Mouse (Mus musculus) myocyte (in vitro differentiated cells): ENCODE results near the gene Tnip1. TPM values are rescaled to one million over a fixed set of nuclear protein-coding genes. Genes with fewer than 3 reads are reported as not detected.

Source experiments
- H3K27me3 ChIP-seq: one replicate; pipeline ENCODE4 v1.6.1; 2011; ENCODE audit not compliant: control insufficient read depth, insufficient read depth, insufficient read length
- H3K36me3 ChIP-seq: one replicate; pipeline ENCODE4 v1.6.1; 2011; ENCODE audit not compliant: control insufficient read depth, insufficient read depth
- H3K4me2 ChIP-seq: one replicate; pipeline ENCODE4 v1.6.1; 2011; ENCODE audit warnings: low read depth, control low read depth
- H3K4me3 ChIP-seq: one replicate; pipeline ENCODE4 v1.5.1; 2011; ENCODE audit warnings: mild to moderate bottlenecking, control low read depth, moderate library complexity
- H3K79me2 ChIP-seq: one replicate; pipeline ENCODE4 v1.6.1; 2011; ENCODE audit not compliant: control insufficient read depth, insufficient read depth
- H3ac ChIP-seq: one replicate; pipeline ENCODE4 v1.6.1; 2011; ENCODE audit not compliant: control insufficient read depth, insufficient read length
- CEBPB ChIP-seq: IDR thresholded peaks from 2 replicates; pipeline ENCODE4 v1.6.1; 2011; ENCODE audit warnings: mild to moderate bottlenecking, moderate library complexity; ENCODE audit not compliant: poor library complexity, insufficient read depth, severe bottlenecking
- E2F4 ChIP-seq: IDR thresholded peaks from one replicate; pipeline ENCODE4 v1.6.1; 2011; ENCODE audit warnings: mild to moderate bottlenecking, control low read depth, moderate library complexity; ENCODE audit not compliant: insufficient read depth
- MAX ChIP-seq: IDR thresholded peaks from one replicate; pipeline ENCODE4 v1.6.1; 2011; ENCODE audit warnings: low read depth, mild to moderate bottlenecking, control low read depth
- MYOD1 ChIP-seq, 3 experiments: IDR thresholded peaks; one replicate each; pipeline ENCODE4 v1.6.1; 2011; ENCODE audit warnings: control low read depth in 2 of 3, low read depth in 2 of 3, mild to moderate bottlenecking in 2 of 3, moderate library complexity in 1 of 3; ENCODE audit not compliant: insufficient read length in 2 of 3, control insufficient read depth in 1 of 3
- MYOG ChIP-seq, 3 experiments: IDR thresholded peaks; one replicate each; pipeline ENCODE4 v1.6.1; 2011; ENCODE audit warnings: control low read depth in 2 of 3, low read depth in 2 of 3, mild to moderate bottlenecking in 2 of 3; ENCODE audit not compliant: insufficient read length in 2 of 3, control insufficient read depth in 1 of 3, insufficient read depth in 1 of 3
- POLR2A ChIP-seq: IDR thresholded peaks from one replicate; pipeline ENCODE4 v1.6.1; 2011; ENCODE audit warnings: low read depth, mild to moderate bottlenecking, control low read depth, moderate library complexity; ENCODE audit not compliant: insufficient read length
- POLR2AphosphoS2 ChIP-seq: IDR thresholded peaks from one replicate; pipeline ENCODE4 v1.6.1; 2011; ENCODE audit warnings: low read depth, control low read depth; ENCODE audit not compliant: insufficient read length
- REST ChIP-seq: IDR thresholded peaks from one replicate; pipeline ENCODE4 v1.6.1; 2011; ENCODE audit warnings: mild to moderate bottlenecking, control low read depth, moderate library complexity; ENCODE audit not compliant: insufficient read depth, insufficient read length
- SRF ChIP-seq: IDR thresholded peaks from one replicate; pipeline ENCODE4 v1.6.1; 2011; ENCODE audit warnings: low read depth; ENCODE audit not compliant: control insufficient read depth, insufficient read length
- TCF12 ChIP-seq: IDR thresholded peaks from one replicate; pipeline ENCODE4 v1.6.1; 2011; ENCODE audit warnings: mild to moderate bottlenecking, control low read depth; ENCODE audit not compliant: poor library complexity, insufficient read depth, severe bottlenecking
- TCF3 ChIP-seq: IDR thresholded peaks from one replicate; pipeline ENCODE4 v1.6.1; 2011; ENCODE audit warnings: low read depth, control low read depth; ENCODE audit not compliant: insufficient read length
- USF1 ChIP-seq: IDR thresholded peaks from one replicate; pipeline ENCODE4 v1.6.1; 2011; ENCODE audit warnings: low read depth, mild to moderate bottlenecking, control low read depth, moderate library complexity
- polyA plus RNA-seq: library from polyadenylated mRNA; unstranded; fragments of >200 nt; fragmentation: generic; extraction: Trizol; gene quantifications from one replicate; pipeline ENCODE4 v1.2.1, GENCODE M21; 2012; ENCODE audit warnings: missing spikeins

Gene Tnip1
- polyA plus RNA-seq, 1 experiment, result 34.5 TPM

GRCm38 (mm10) chr11:54922488-54922887 is 40.2 kb downstream of the Tnip1 start:
- TF ChIP-seq POLR2A, result no peak
- no peak for TF ChIP-seq USF1
- no peak for TF ChIP-seq REST
- no peak for TF ChIP-seq TCF12
- no peak for TF ChIP-seq MAX
- TF ChIP-seq TCF3, result no peak
- TF ChIP-seq CEBPB, result no peak
- no peak for TF ChIP-seq POLR2AphosphoS2
- TF ChIP-seq SRF, result no peak
- no peak for TF ChIP-seq MYOG (IDR thresholded peaks at IDR 0.05; ENCODE audit: control insufficient read depth in 1 of 3, insufficient read depth in 1 of 3, insufficient read length in 2 of 3, low read depth in 2 of 3)
- no peak for TF ChIP-seq MYOD1 (IDR thresholded peaks at IDR 0.05; ENCODE audit: control insufficient read depth in 1 of 3, insufficient read length in 2 of 3, low read depth in 2 of 3)
- no peak for TF ChIP-seq E2F4
- no peak overlapping the region for H3ac ChIP-seq
- H3K4me3 ChIP-seq, result no peak overlapping the region
- H3K79me2 ChIP-seq, result no peaks in the 10 kb centered on the region
- no peak overlapping the region for H3K4me2 ChIP-seq
- H3K36me3 ChIP-seq, result peaks cover 20% of the 10 kb centered on the region
- H3K27me3 ChIP-seq, result no peaks in the 10 kb centered on the region

GRCm38 (mm10) chr11:54921798-54922197 is 40.9 kb downstream of the Tnip1 start:
- H3K4me3 ChIP-seq, result no peak overlapping the region
- H3K4me2 ChIP-seq, result no peak overlapping the region
- H3K36me3 ChIP-seq, result peaks cover 27% of the 10 kb centered on the region
- H3K79me2 ChIP-seq, result no peaks in the 10 kb centered on the region
- no peaks in the 10 kb centered on the region for H3K27me3 ChIP-seq
- TF ChIP-seq CEBPB (no peak), MYOG (IDR thresholded peaks at IDR 0.05; ENCODE audit: control insufficient read depth in 1 of 3, insufficient read depth in 1 of 3, insufficient read length in 2 of 3, low read depth in 2 of 3) (no peak), MYOD1 (IDR thresholded peaks at IDR 0.05; ENCODE audit: control insufficient read depth in 1 of 3, insufficient read length in 2 of 3, low read depth in 2 of 3) (no peak), TCF3 (no peak), E2F4 (no peak), TCF12 (no peak), REST (no peak), POLR2A (no peak), MAX (no peak), POLR2AphosphoS2 (no peak), SRF (no peak), USF1 (no peak)
- H3ac ChIP-seq, result no peak overlapping the region

- H3ac ChIP-seq, result no peak overlapping the region
- H3K4me2 ChIP-seq, result no peak overlapping the region
- H3K36me3 ChIP-seq, result peaks cover 27% of the 10 kb centered on the region
- H3K27me3 ChIP-seq, result no peaks in the 10 kb centered on the region
- no peak overlapping the region for H3K4me3 ChIP-seq
- TF ChIP-seq POLR2AphosphoS2 (no peak), REST (no peak), USF1 (no peak), TCF3 (no peak), E2F4 (no peak), CEBPB (no peak), MYOD1 (IDR thresholded peaks at IDR 0.05; ENCODE audit: control insufficient read depth in 1 of 3, insufficient read length in 2 of 3, low read depth in 2 of 3) (no peak), SRF (no peak), TCF12 (no peak), MYOG (IDR thresholded peaks at IDR 0.05; ENCODE audit: control insufficient read depth in 1 of 3, insufficient read depth in 1 of 3, insufficient read length in 2 of 3, low read depth in 2 of 3) (no peak), MAX (no peak)
- H3K79me2 ChIP-seq, result no peaks in the 10 kb centered on the region
Measured at GRCm38 (mm10) chr11:54920973-54921580, 41.6 kb downstream of the Tnip1 start.

GRCm38 (mm10) chr11:54920127-54920972 is 42.4 kb downstream of the Tnip1 start:
- no peaks in the 10 kb centered on the region for H3K79me2 ChIP-seq
- no peak for TF ChIP-seq POLR2A
- TF ChIP-seq TCF3, result no peak
- TF ChIP-seq E2F4, result no peak
- no peak overlapping the region for H3ac ChIP-seq
- H3K4me2 ChIP-seq, result no peak overlapping the region
- H3K4me3 ChIP-seq, result no peak overlapping the region
- no peaks in the 10 kb centered on the region for H3K27me3 ChIP-seq
- H3K36me3 ChIP-seq, result peaks cover 26% of the 10 kb centered on the region

GRCm38 (mm10) chr11:54918273-54918672 is 44.4 kb downstream of the Tnip1 start:
- H3K4me2 ChIP-seq, result no peak overlapping the region
- no peaks in the 10 kb centered on the region for H3K27me3 ChIP-seq
- H3ac ChIP-seq, result no peak overlapping the region
- TF ChIP-seq MAX, result no peak
- no peak for TF ChIP-seq E2F4
- TF ChIP-seq REST, result no peak
- TF ChIP-seq POLR2AphosphoS2, result no peak
- no peak for TF ChIP-seq CEBPB
- no peak for TF ChIP-seq MYOD1 (IDR thresholded peaks at IDR 0.05; ENCODE audit: control insufficient read depth in 1 of 3, insufficient read length in 2 of 3, low read depth in 2 of 3)
- no peak for TF ChIP-seq TCF3
- no peak for TF ChIP-seq TCF12
- TF ChIP-seq POLR2A, result no peak
- TF ChIP-seq SRF, result no peak
- no peak for TF ChIP-seq MYOG (IDR thresholded peaks at IDR 0.05; ENCODE audit: control insufficient read depth in 1 of 3, insufficient read depth in 1 of 3, insufficient read length in 2 of 3, low read depth in 2 of 3)
- no peak for TF ChIP-seq USF1
- H3K4me3 ChIP-seq, result no peak overlapping the region
- peaks cover 35% of the 10 kb centered on the region for H3K36me3 ChIP-seq
- no peaks in the 10 kb centered on the region for H3K79me2 ChIP-seq
